Mouse (Mus musculus) kidney, adult 2 months (tissue): ENCODE data around the gene Dgki.

Experiments used
- CTCF ChIP-seq: fragments of 200-500 bp; conservative IDR thresholded peaks from 2 replicates; pipeline ENCODE4 v1.5.1; 2011; ENCODE audit warnings: low read depth, mild to moderate bottlenecking, control low read depth, low read length, moderate library complexity, mixed read lengths; ENCODE audit not compliant: insufficient read depth, insufficient read length
- POLR2A ChIP-seq: fragments of 200-500 bp; IDR thresholded peaks from one replicate; pipeline ENCODE4 v1.6.1; 2011; ENCODE audit warnings: low read depth, low read length, control low read depth

GRCm38 (mm10) chr6:37297744-37298482 lies 2.1 kb downstream of the Dgki start:
- TF ChIP-seq CTCF, result no peak
- no peak for TF ChIP-seq POLR2A
